Mouse (Mus musculus) testis, adult 2 months (tissue): ENCODE measurements around the gene Oaz1.

ENCODE experiments used
- CTCF ChIP-seq: fragments of 200-500 bp; IDR thresholded peaks from 2 replicates; pipeline ENCODE4 v1.5.1; 2012; ENCODE audit warnings: low read depth, mild to moderate bottlenecking, inconsistent platforms, low read length, moderate library complexity; ENCODE audit not compliant: control insufficient read depth, insufficient read depth, insufficient replicate concordance
- POLR2A ChIP-seq: fragments of 200-500 bp; IDR thresholded peaks from 2 replicates; pipeline ENCODE4 v1.6.1; 2012; ENCODE audit warnings: low read depth, mild to moderate bottlenecking, inconsistent platforms, low read length, moderate library complexity; ENCODE audit not compliant: control insufficient read depth

DNA sequence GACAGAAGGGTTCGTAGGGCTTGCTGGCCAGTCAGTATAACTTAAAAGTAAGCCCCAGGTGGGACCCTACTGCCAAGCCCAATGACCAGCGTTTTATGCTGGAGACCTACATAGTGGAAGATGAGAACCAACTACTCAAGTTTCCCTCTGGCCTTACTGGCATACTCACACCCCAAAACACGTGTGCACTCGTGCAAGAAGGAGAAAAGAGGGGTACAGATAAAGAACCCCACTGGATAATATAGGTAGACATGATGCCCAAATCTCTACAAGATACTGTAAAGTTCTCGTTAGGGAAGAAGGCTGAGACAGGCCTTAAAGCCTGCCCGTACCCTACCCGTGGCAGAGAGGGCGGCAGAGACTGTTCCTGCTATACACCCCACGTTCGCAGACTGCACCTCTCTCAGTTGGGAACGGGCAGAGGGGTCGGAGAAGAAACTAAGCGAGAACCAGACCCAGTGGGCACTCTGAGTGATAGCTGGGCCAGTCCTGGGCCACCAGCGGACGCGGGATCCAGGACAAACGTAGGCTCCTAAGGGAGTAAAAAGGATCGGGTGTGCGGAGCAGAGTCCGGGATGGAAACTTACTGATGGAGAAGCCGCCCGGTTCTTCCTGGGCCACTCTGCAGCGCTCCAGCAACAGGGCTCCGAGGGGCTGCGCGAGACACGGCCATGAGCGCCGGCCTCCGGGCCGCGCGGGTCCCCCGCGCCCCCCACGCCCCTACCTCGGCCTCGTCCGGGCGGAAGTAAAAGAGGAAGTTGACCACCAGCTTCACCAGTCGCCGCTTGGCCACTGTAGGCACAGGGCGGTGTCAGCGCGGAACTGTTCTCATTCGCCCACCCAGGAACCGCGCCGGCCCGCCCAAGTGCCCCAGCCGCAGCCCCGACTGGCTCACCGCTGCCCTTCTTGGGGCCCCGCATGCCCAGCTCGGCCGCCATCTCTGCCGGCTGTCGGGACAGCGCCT is 29.0 kb upstream of the Oaz1 start:
- TF ChIP-seq POLR2A, result no peak; the same call in 1 of the 2 replicates
- no peak for TF ChIP-seq CTCF
